Mouse (Mus musculus) spleen, adult 2 months (tissue): ENCODE measurements around the gene Fosl1.

Source experiments
- CTCF ChIP-seq: fragments of 200-500 bp; IDR thresholded peaks from 2 replicates; pipeline ENCODE4 v1.5.1; 2011; ENCODE audit warnings: mild to moderate bottlenecking, inconsistent platforms; ENCODE audit not compliant: insufficient read depth, insufficient read length, insufficient replicate concordance; ENCODE audit errors: extremely low read depth
- POLR2A ChIP-seq: fragments of 200-500 bp; IDR thresholded peaks from 2 replicates; pipeline ENCODE4 v1.6.1; 2011; ENCODE audit warnings: low read depth, low read length, inconsistent platforms

- no peak for TF ChIP-seq CTCF
- no peak for TF ChIP-seq POLR2A
These were observed 38.5 kb downstream of the Fosl1 start for GRCm38 (mm10) chr19:5485821-5486220.
